Mouse (Mus musculus): Measurements from ENCODE around the gene Usf3. TPM values are rescaled to one million over a fixed set of nuclear protein-coding genes. Genes with fewer than 3 reads are reported as not detected.

Usf3 gene
- polyA plus RNA-seq, 1 experiment from 2014 or later: 3.6 TPM

GRCm38 (mm10) chr16:44240406-44240805 is 67.4 kb downstream of the Usf3 start:
- ATAC-seq (ENCODE audit: insufficient number of reproducible peaks, insufficient read depth, low FRiP score, low TSS enrichment, low read depth): no peak
- H3K27ac ChIP-seq: no peak overlapping the region
- no peak overlapping the region for H3K4me3 ChIP-seq (replicated peaks)
- no peaks in the 10 kb centered on the region; the same call in 1 of the 2 replicates for H3K27me3 ChIP-seq
- no peaks in the 10 kb centered on the region for H3K9me3 ChIP-seq
- H3K4me1 ChIP-seq (replicated peaks): no peaks in the 10 kb centered on the region
- no peak overlapping the region for H3K4me2 ChIP-seq
- H3K36me3 ChIP-seq: no peaks in the 10 kb centered on the region
- WGBS: 70% methylated on average over 8 of the region's 8 CpGs
- no peak overlapping the region for H3K9ac ChIP-seq (replicated peaks)

DNA sequence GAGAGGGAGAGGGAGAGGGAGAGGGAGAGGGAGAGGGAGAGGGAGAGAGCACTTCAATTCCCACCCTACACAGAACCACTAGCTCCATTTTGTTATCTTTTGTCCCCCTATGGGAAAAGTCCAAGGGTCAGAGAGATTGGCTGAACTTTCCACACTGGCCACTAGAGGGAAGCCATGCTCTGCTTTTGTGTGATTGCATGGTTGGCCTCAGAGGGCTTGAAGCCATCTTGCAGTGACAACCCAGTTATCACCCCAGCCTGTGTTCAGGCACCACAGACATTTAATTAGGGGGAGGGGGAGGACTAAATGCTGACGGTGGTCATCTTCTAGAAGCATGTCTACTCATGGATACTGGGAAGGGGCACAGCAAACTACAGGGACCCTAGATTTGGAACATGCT is 69.6 kb downstream of the Usf3 start:
- 3% methylated on average over 1 of the region's 1 CpGs for WGBS
- no peak for ATAC-seq (ENCODE audit: insufficient number of reproducible peaks, insufficient read depth, low FRiP score, low TSS enrichment, low read depth)

DNA sequence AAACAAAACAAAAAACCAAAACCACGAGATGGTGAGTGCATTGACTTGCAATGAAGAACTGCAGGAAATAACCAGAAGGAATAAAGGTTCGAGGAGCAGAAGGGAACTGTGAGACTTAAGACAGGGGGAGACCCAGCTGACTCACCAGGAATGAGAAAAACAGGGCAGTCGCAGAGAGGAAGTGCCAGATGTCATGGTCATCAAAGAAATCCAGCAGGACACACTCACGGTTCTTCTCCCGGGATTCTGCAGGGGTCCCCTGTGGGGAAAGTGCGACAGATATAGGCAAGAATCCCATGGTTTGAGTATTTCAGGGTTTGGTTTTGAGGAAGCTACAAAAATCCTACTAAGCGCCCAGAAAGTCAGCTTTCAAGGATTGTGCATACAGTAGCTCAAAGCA is 70.3 kb downstream of the Usf3 start:
- Histone ChIP-seq H3K4me2 (no peak overlapping the region), H3K9ac (replicated peaks) (no peak overlapping the region)

More for the DNA sequence above, 69.6 kb downstream of the Usf3 start:
- H3K4me2 ChIP-seq: no peak overlapping the region
- H3K27ac ChIP-seq: no peak overlapping the region
- H3K4me1 ChIP-seq (replicated peaks): no peaks in the 10 kb centered on the region
- no peaks in the 10 kb centered on the region; the same call in 1 of the 2 replicates for H3K27me3 ChIP-seq
- H3K9me3 ChIP-seq: 0 out of 2 replicates have a peak, but pooled peaks cover 4% of the 10 kb centered on the region
- no peak overlapping the region for H3K4me3 ChIP-seq (replicated peaks)
- H3K9ac ChIP-seq (replicated peaks): no peak overlapping the region
- no peaks in the 10 kb centered on the region for H3K36me3 ChIP-seq

DNA sequence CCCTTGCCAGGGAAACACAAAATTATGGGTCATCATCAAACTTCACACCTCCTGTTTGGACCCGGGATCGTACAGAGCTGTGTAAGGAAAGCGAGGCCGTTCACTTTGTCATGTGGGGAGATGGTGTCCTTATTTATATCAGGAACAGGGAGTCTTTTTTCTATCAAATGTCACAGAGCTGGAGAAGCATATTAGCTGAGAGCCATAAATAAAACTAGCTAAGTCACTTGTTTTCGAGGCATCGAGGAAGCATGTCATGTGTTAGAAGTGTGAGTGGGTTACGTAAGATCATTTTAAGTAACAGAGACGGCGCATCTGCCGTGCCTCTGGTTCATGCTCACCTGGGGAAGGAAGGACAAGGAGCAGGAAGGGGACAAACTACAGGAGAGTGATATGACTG is 76.9 kb downstream of the Usf3 start:
- H3K36me3 ChIP-seq: no peaks in the 10 kb centered on the region
- no peak overlapping the region for H3K4me2 ChIP-seq
- WGBS: 91% methylated on average over 10 of the region's 10 CpGs
- ATAC-seq (ENCODE audit: insufficient number of reproducible peaks, insufficient read depth, low FRiP score, low TSS enrichment, low read depth): no peak
- H3K4me3 ChIP-seq (replicated peaks): no peak overlapping the region
- H3K27ac ChIP-seq: no peak overlapping the region
- no peak overlapping the region for H3K9ac ChIP-seq (replicated peaks)
- 0 out of 2 replicates have a peak, but pooled peaks cover 4% of the 10 kb centered on the region for H3K9me3 ChIP-seq
- H3K4me1 ChIP-seq (replicated peaks): no peaks in the 10 kb centered on the region
- H3K27me3 ChIP-seq: no peaks in the 10 kb centered on the region

More for the DNA sequence above, 70.3 kb downstream of the Usf3 start:
- Histone ChIP-seq H3K4me3 (replicated peaks) (no peak overlapping the region), H3K36me3 (no peaks in the 10 kb centered on the region), H3K27me3 (no peaks in the 10 kb centered on the region; the same call in 1 of the 2 replicates), H3K9me3 (0 out of 2 replicates have a peak, but pooled peaks cover 4% of the 10 kb centered on the region), H3K27ac (no peak overlapping the region), H3K4me1 (replicated peaks) (no peaks in the 10 kb centered on the region)
- WGBS: 67% methylated on average over 7 of the region's 7 CpGs
- no peak for ATAC-seq (ENCODE audit: insufficient number of reproducible peaks, insufficient read depth, low FRiP score, low TSS enrichment, low read depth)

DNA sequence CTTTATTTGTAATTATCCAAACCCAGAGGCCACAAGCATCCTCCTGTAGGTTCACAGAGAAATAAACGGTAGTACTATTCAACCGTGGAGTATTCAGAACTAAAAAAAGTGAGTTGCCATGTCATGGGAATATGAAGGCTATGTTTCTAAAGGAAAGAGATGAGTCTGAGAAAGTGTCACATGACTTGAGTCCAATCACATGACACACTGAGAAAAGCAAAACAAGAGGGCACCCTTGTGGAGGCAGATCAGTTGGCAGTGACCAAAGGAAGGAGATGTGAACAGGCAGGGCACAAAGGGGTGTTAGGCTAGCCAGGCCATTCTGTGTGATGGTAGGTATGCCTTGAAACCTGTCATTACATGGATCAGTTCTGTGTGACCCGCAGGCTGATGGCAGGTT is 79.7 kb downstream of the Usf3 start:
- no peak overlapping the region for H3K9ac ChIP-seq (replicated peaks)

DNA sequence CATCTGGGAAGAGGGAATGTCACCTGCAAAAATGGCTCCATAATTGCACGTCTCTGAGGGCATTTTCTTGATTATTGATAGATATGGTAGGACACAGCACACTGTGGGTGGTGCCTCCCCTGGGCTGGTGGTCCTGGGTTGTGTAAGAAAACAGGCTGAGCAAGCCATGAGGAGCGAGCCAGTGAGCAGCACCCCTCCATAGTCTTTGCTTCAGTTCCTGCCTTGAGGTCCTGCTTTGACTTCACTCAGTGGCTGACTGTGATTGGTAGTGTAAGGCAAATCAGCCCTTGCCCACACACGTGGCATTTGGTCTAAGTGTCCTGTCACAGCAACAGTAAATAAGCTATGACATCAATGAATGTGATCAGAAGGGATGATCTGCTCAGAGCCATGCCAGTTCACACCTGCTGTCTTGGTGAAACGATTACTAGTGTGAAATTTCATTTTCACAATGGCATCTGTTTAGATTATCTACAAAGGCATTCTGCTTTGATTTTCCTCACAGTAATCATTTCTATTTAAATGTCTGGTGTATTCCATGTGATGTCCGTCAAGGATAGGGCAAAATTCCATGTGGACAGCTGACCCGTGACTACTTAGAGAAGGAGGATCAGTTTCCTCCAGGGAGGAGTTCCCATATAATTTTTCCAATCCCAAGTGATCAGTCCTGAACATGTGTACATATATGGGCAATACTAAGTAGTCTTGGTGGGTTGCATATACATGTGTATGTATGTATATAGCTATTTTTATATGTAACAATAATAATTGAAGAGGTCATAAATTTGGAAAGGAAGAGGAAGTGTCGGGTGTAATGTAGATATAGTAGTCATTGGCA is 81.0 kb downstream of the Usf3 start:
- no peak for ATAC-seq (ENCODE audit: insufficient number of reproducible peaks, insufficient read depth, low FRiP score, low TSS enrichment, low read depth)
- WGBS: 80% methylated on average over 7 of the region's 7 CpGs
- Histone ChIP-seq H3K4me2 (no peak overlapping the region), H3K4me1 (replicated peaks) (no peaks in the 10 kb centered on the region), H3K27ac (no peak overlapping the region), H3K9me3 (no peaks in the 10 kb centered on the region), H3K27me3 (no peaks in the 10 kb centered on the region), H3K36me3 (no peaks in the 10 kb centered on the region), H3K9ac (replicated peaks) (no peak overlapping the region), H3K4me3 (replicated peaks) (no peak overlapping the region)

More for the DNA sequence above, 79.7 kb downstream of the Usf3 start:
- Histone ChIP-seq H3K9me3 (no peaks in the 10 kb centered on the region), H3K4me2 (no peak overlapping the region), H3K36me3 (no peaks in the 10 kb centered on the region), H3K27me3 (no peaks in the 10 kb centered on the region), H3K4me1 (replicated peaks) (no peaks in the 10 kb centered on the region), H3K27ac (no peak overlapping the region), H3K4me3 (replicated peaks) (no peak overlapping the region)
- WGBS: 92% methylated on average over 3 of the region's 3 CpGs
- ATAC-seq (ENCODE audit: insufficient number of reproducible peaks, insufficient read depth, low FRiP score, low TSS enrichment, low read depth): no peak

DNA sequence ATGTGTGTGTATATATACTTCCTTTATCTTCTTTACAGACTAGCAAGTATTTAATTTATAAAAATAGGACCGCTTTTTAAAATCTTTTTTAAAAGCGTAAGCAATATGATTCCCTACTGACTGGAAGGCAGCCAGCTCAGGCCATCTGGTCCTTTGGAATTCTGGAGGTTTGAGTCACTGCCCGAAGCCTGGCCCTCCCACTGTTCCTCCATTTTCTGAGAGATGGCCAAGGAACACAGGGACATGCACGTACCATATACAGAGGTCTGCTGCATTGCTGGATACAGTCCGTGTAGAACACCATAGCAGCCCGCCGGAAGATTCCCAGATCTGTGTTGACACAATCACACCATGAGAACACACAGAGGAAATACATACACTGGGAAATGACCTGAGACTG is 81.7 kb downstream of the Usf3 start:
- no peak overlapping the region for H3K27ac ChIP-seq
- 91% methylated on average over 7 of the region's 7 CpGs for WGBS

DNA sequence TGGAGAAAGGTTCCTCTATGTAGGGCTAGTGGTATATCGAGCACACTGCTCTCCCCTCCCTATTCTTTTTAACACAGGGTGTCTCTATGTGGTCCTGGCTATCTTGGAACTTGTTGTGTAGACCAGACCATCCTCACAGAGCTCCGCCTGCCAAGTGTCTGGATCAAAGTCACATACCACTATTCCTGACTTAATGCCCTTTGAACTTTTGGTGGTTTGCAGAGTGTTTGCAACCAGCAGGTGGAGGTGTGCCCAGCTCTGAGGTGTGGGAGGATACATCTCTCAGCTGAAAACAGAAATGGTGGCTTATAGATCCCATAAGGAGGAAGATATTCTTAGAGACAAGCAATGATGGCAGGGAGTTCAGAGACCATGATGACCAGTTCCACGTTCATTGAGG is 84.4 kb downstream of the Usf3 start:
- Histone ChIP-seq H3K9ac (replicated peaks) (no peak overlapping the region), H3K9me3 (no peaks in the 10 kb centered on the region), H3K4me1 (replicated peaks) (no peaks in the 10 kb centered on the region), H3K4me2 (no peak overlapping the region), H3K36me3 (no peaks in the 10 kb centered on the region), H3K4me3 (replicated peaks) (no peak overlapping the region), H3K27ac (no peak overlapping the region), H3K27me3 (no peaks in the 10 kb centered on the region)
- no peak for ATAC-seq (ENCODE audit: insufficient number of reproducible peaks, insufficient read depth, low FRiP score, low TSS enrichment, low read depth)
- 82% methylated on average over 3 of the region's 3 CpGs for WGBS

More for the DNA sequence above, 81.7 kb downstream of the Usf3 start:
- Histone ChIP-seq H3K36me3 (no peaks in the 10 kb centered on the region), H3K9ac (replicated peaks) (no peak overlapping the region), H3K4me1 (replicated peaks) (no peaks in the 10 kb centered on the region), H3K27me3 (no peaks in the 10 kb centered on the region), H3K4me3 (replicated peaks) (no peak overlapping the region), H3K9me3 (no peaks in the 10 kb centered on the region), H3K4me2 (no peak overlapping the region)
- ATAC-seq (ENCODE audit: insufficient number of reproducible peaks, insufficient read depth, low FRiP score, low TSS enrichment, low read depth): no peak

- Histone ChIP-seq H3K9ac (replicated peaks) (no peak overlapping the region), H3K4me3 (replicated peaks) (no peak overlapping the region), H3K27me3 (no peaks in the 10 kb centered on the region), H3K4me1 (replicated peaks) (no peaks in the 10 kb centered on the region), H3K27ac (no peak overlapping the region), H3K9me3 (no peaks in the 10 kb centered on the region), H3K4me2 (no peak overlapping the region), H3K36me3 (no peaks in the 10 kb centered on the region)
- WGBS: 85% methylated on average over 2 of the region's 2 CpGs
- ATAC-seq (ENCODE audit: insufficient number of reproducible peaks, insufficient read depth, low FRiP score, low TSS enrichment, low read depth): no peak
Measured at GRCm38 (mm10) chr16:44264916-44265315, 91.9 kb downstream of the Usf3 start.

GRCm38 (mm10) chr16:44265562-44265961 is 92.5 kb downstream of the Usf3 start:
- Histone ChIP-seq H3K36me3 (no peaks in the 10 kb centered on the region), H3K9me3 (no peaks in the 10 kb centered on the region), H3K4me2 (no peak overlapping the region), H3K4me3 (replicated peaks) (no peak overlapping the region), H3K27ac (no peak overlapping the region), H3K9ac (replicated peaks) (no peak overlapping the region), H3K27me3 (no peaks in the 10 kb centered on the region), H3K4me1 (replicated peaks) (no peaks in the 10 kb centered on the region)
- no peak for ATAC-seq (ENCODE audit: insufficient number of reproducible peaks, insufficient read depth, low FRiP score, low TSS enrichment, low read depth)
- WGBS: 86% methylated on average over 6 of the region's 6 CpGs

DNA sequence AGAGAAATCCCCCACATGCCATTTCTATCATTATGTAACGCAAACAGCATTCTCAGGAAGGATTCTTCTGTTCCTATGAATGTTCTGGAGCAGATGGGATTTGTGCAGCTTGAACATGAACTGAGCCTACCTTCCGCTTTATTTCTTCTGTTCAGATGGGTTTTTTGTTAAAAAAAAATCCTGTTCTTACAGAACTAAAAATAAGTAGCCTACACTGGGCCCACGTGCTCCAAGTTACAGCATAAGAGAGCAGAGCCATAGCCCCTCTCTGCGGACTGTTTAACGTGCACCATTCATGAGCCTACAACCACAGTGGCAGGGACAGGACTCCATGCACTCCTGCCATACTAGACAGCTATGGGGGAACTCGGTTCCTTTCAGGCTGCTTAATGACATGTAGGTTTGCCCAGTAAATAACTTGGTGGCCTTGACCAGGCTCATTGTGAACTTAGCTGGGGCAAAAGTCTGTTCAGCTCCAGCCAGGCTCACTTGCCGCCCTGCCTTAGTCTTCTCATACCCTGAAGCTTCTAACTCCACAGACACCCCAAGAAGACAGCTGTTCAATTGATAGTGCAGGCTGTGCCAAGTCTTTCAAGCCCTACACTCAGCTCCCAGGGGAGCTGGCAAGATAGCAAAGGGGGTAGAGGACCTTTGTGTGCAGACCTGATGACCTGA is 95.6 kb downstream of the Usf3 start:
- Histone ChIP-seq H3K27me3 (no peaks in the 10 kb centered on the region), H3K9ac (replicated peaks) (no peak overlapping the region), H3K36me3 (no peaks in the 10 kb centered on the region), H3K4me3 (replicated peaks) (no peak overlapping the region), H3K27ac (no peak overlapping the region), H3K4me1 (replicated peaks) (no peaks in the 10 kb centered on the region), H3K4me2 (no peak overlapping the region), H3K9me3 (no peaks in the 10 kb centered on the region)
- 86% methylated on average over 7 of the region's 7 CpGs for WGBS
- no peak for ATAC-seq (ENCODE audit: insufficient number of reproducible peaks, insufficient read depth, low FRiP score, low TSS enrichment, low read depth)
